Mouse (Mus musculus) olfactory bulb, adult 2 months (tissue): ENCODE data around the gene Fam229b.
A peak's percentile ranks its signal among the peaks of the same experiment; 100 is the strongest.

Experiments used
- CTCF ChIP-seq: fragments of 200-500 bp; IDR thresholded peaks from 2 replicates; pipeline ENCODE4 v1.5.1; 2012; ENCODE audit warnings: low read depth, mild to moderate bottlenecking, low read length, moderate library complexity; ENCODE audit not compliant: insufficient read depth
- POLR2A ChIP-seq: fragments of 200-500 bp; IDR thresholded peaks from 2 replicates; pipeline ENCODE4 v1.6.1; 2012; ENCODE audit warnings: mild to moderate bottlenecking, low read depth, low read length, moderate library complexity; ENCODE audit not compliant: insufficient read depth

- TF ChIP-seq POLR2A (peak; percentile 61), CTCF (peak; percentile 88)
These were observed 37.4 kb upstream of the Fam229b start for GRCm38 (mm10) chr10:39171134-39171533.
